Mouse (Mus musculus) liver, embryonic 14.5 days (tissue): ENCODE results near the gene Pbx2.

Experiments
- CTCF ChIP-seq: IDR thresholded peaks from 2 replicates; pipeline ENCODE4 v1.5.1; 2016; ENCODE audit warnings: antibody characterized with exemption, low read depth, control low read depth
- EP300 ChIP-seq: IDR thresholded peaks from 2 replicates; pipeline ENCODE4 v1.6.1; 2016; ENCODE audit warnings: antibody characterized with exemption, low read depth

DNA sequence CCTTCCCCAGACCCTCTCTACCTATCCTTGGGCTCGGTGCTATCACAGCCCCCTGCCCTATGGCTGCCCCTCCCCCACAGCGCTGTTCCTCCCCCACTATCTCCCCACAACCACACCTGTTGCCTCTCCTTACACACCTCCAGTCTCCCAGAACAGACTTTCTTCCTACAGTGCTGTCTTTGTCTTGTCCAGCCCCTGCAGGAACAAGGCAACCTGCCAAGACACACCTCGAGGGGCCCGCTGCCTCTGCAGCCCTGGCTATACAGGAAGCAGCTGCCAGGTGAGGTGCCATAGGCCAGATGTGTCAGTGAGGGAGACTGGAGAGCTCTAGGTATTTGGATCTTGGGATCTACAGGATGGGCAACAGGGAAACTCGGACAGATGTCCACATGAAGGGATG lies 14.5 kb upstream of the Pbx2 start:
- TF ChIP-seq CTCF (no peak), EP300 (no peak)
